Mouse (Mus musculus): ENCODE data around the gene Spem2.

Spem2 gene

GRCm38 (mm10) chr11:69835326-69835965, 17.2 kb upstream of the Spem2 start:
- DNase-seq (ENCODE audit: low spot score) = no peak

GRCm38 (mm10) chr11:69834001-69834549, 15.8 kb upstream of the Spem2 start:
- DNase-seq (ENCODE audit: low spot score) = no peak

- no peak for DNase-seq (ENCODE audit: low spot score)
Measured at GRCm38 (mm10) chr11:69833554-69833953, 15.3 kb upstream of the Spem2 start.

- DNase-seq (ENCODE audit: low spot score) = no peak
Measured at GRCm38 (mm10) chr11:69828832-69829231, 10.6 kb upstream of the Spem2 start.

GRCm38 (mm10) chr11:69823456-69823855, 5.2 kb upstream of the Spem2 start:
- DNase-seq (ENCODE audit: low spot score) = no peak

GRCm38 (mm10) chr11:69822080-69822479, 3.8 kb upstream of the Spem2 start, which contains the start of gene Spem1:
Gene Spem1, minus strand, starts transcription at chr11:69822180.
- no peak for DNase-seq (ENCODE audit: low spot score)

- DNase-seq (ENCODE audit: low spot score) = no peak
Measured at GRCm38 (mm10) chr11:69818871-69819270, 606 bp upstream of the Spem2 start.

- no peak for DNase-seq (ENCODE audit: low spot score)
Measured at GRCm38 (mm10) chr11:69816520-69816919, 1.7 kb downstream of the Spem2 start.

GRCm38 (mm10) chr11:69815155-69815554, 3.1 kb downstream of the Spem2 start, which contains the start of gene Gm39566:
Gene Gm39566, minus strand, starts transcription at chr11:69815298.
- DNase-seq (ENCODE audit: low spot score) = no peak

GRCm38 (mm10) chr11:69810280-69810679, 8.0 kb downstream of the Spem2 start:
- no peak for DNase-seq (ENCODE audit: low spot score)

- DNase-seq (ENCODE audit: low spot score) = no peak
Measured at GRCm38 (mm10) chr11:69807641-69808040, 10.6 kb downstream of the Spem2 start.

- DNase-seq (ENCODE audit: low spot score) = no peak
Measured at GRCm38 (mm10) chr11:69806378-69806777, 11.9 kb downstream of the Spem2 start.

- DNase-seq (ENCODE audit: low spot score) = peak; percentile 30
Measured at GRCm38 (mm10) chr11:69804972-69805909, 13.0 kb downstream of the Spem2 start, which contains the start of gene Tmem102. Gene Tmem102, minus strand, starts transcription at chr11:69805624.

- no peak for DNase-seq (ENCODE audit: low spot score)
Measured at GRCm38 (mm10) chr11:69804652-69804940, 13.7 kb downstream of the Spem2 start.

- DNase-seq (ENCODE audit: low spot score) = peak; percentile 64
Measured at GRCm38 (mm10) chr11:69803786-69804651, 14.2 kb downstream of the Spem2 start.

- no peak for DNase-seq (ENCODE audit: low spot score)
Measured at GRCm38 (mm10) chr11:69803328-69803727, 14.9 kb downstream of the Spem2 start.

GRCm38 (mm10) chr11:69802648-69803105, 15.6 kb downstream of the Spem2 start:
- peak; percentile 79 for DNase-seq (ENCODE audit: low spot score)

- DNase-seq (ENCODE audit: low spot score) = no peak
Measured at GRCm38 (mm10) chr11:69801379-69801977, 16.8 kb downstream of the Spem2 start, which contains the start of gene Fgf11. Gene Fgf11, minus strand, starts transcription at chr11:69801857.

- DNase-seq (ENCODE audit: low spot score) = peak; percentile 77
Measured at GRCm38 (mm10) chr11:69800392-69801197, 17.7 kb downstream of the Spem2 start.

- DNase-seq (ENCODE audit: low spot score) = no peak
Measured at GRCm38 (mm10) chr11:69800138-69800391, 18.2 kb downstream of the Spem2 start.
